Mouse (Mus musculus) cerebellum, adult 2 months (tissue): Measurements from ENCODE around the gene Cd300c2.

ENCODE experiments used
- CTCF ChIP-seq: fragments of 200-500 bp; IDR thresholded peaks from 2 replicates; pipeline ENCODE4 v1.5.1; 2011; ENCODE audit warnings: low read depth, mild to moderate bottlenecking, control low read depth, low read length, moderate library complexity, borderline replicate concordance; ENCODE audit not compliant: insufficient read depth
- POLR2A ChIP-seq: fragments of 200-500 bp; IDR thresholded peaks from 2 replicates; pipeline ENCODE4 v1.6.1; 2011; ENCODE audit warnings: low read length, control low read depth, borderline replicate concordance; ENCODE audit not compliant: insufficient read depth

DNA sequence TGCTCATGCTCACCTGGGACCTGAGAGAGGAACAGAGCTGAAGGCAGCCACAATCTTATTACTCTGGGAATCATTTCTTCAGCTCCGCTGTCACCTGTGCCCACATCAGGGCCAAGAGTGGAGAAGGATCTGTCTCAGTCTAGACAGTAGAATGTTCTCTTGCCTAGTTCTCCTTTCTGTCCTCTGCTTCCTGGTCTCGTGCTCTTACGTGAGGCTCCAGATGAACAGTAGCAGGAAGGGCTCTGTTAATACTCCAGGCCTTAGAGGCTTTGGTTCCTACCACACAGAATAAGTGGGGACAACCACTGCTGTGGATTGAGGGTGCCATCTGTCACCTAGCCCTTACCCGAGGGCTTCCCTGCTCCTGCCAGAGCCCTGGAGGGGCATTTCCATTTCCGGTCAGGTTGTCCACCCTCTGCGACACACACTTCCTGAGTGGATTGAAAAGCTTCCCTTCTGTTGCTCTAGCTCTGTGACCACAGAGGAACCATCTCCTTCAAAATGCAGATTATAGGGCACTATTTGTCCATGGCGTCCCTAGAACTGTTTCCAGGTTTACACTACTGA lies at the start of gene Cd300c2:
- no peak for TF ChIP-seq POLR2A
- no peak for TF ChIP-seq CTCF
